Mouse (Mus musculus) lung, embryonic 15.5 days (tissue): ENCODE results near the gene Gpr161. TPM values are rescaled to one million over a fixed set of nuclear protein-coding genes. Genes with fewer than 3 reads are reported as not detected.
"Not testable (repeated sequence)": the region's sequence is repeated elsewhere in the genome, so short reads cannot be mapped to it uniquely, and the experiment has no call there.

ENCODE experiments used
- ATAC-seq: fragments of 200-750 bp; cut with Nextera tagmentation; 2 replicates; pipeline ENCODE4 v1.8.0; 2017; ENCODE audit warnings: moderate number of reproducible peaks, borderline replicate concordance; ENCODE audit not compliant: low FRiP score, low TSS enrichment; ENCODE audit errors: extremely low read depth
- H3K27ac ChIP-seq: fragments of 300-500 bp; sonication (generic); 2 replicates; pipeline ENCODE4 v1.5.1; 2015; ENCODE audit warnings: moderate library complexity, mild to moderate bottlenecking, inconsistent platforms
- H3K27me3 ChIP-seq: fragments of 300-500 bp; sonication (generic); 2 replicates; pipeline ENCODE4 v1.6.1; 2015; ENCODE audit warnings: inconsistent platforms
- H3K36me3 ChIP-seq: fragments of 300-500 bp; sonication (generic); 2 replicates; pipeline ENCODE4 v1.6.1; 2015; ENCODE audit warnings: inconsistent platforms
- H3K4me1 ChIP-seq: fragments of 300-500 bp; sonication (generic); 2 replicates; pipeline ENCODE4 v1.6.1; 2015; ENCODE audit warnings: inconsistent platforms
- H3K4me2 ChIP-seq: fragments of 300-500 bp; sonication (generic); 2 replicates; pipeline ENCODE4 v1.6.1; 2015; ENCODE audit warnings: inconsistent platforms, mild to moderate bottlenecking, moderate library complexity
- H3K4me3 ChIP-seq: fragments of 300-500 bp; sonication (generic); 2 replicates; pipeline ENCODE4 v1.5.1; 2015; ENCODE audit warnings: mild to moderate bottlenecking, inconsistent platforms
- H3K9ac ChIP-seq: fragments of 300-500 bp; sonication (generic); 2 replicates; pipeline ENCODE4 v1.6.1; 2015; ENCODE audit warnings: inconsistent platforms
- H3K9me3 ChIP-seq: fragments of 300-500 bp; sonication (generic); 2 replicates; pipeline ENCODE4 v1.6.1; 2016; ENCODE audit warnings: inconsistent platforms
- WGBS: fragments of 180-500 bp; shearing (Covaris S2); methylation state at CpG from one replicate; pipeline ENCODE4 v1.1.7; 2015; 5-methylcytosine and 5-hydroxymethylcytosine counted together
- polyA plus RNA-seq: library from polyadenylated mRNA; unstranded; fragments of >200 nt; fragmentation: Nextera tagmentation; extraction: Ambion mirVana; gene quantifications from 2 replicates; pipeline ENCODE4 v1.2.1, GENCODE M21; 2015

Gene Gpr161
- polyA plus RNA-seq, 1 experiment from 2014 or later: 0.84 TPM

- Histone ChIP-seq H3K9me3 (no peaks in the 10 kb centered on the region), H3K27me3 (no peaks in the 10 kb centered on the region), H3K27ac (peak overlapping the region; percentile 73), H3K9ac (no peak overlapping the region), H3K4me1 (peaks cover 8% of the 10 kb centered on the region; the same call in 1 of the 2 replicates), H3K36me3 (no peaks in the 10 kb centered on the region), H3K4me3 (no peak overlapping the region), H3K4me2 (no peak overlapping the region)
- ATAC-seq: peak; percentile 64; the same call in 1 of the 2 replicates
- 35% methylated on average over 10 of the region's 10 CpGs for WGBS
Measured at GRCm38 (mm10) chr1:165320141-165320934, 24.7 kb downstream of the Gpr161 start.

GRCm38 (mm10) chr1:165321393-165321861 is 25.8 kb downstream of the Gpr161 start:
- Histone ChIP-seq H3K36me3 (no peaks in the 10 kb centered on the region), H3K9ac (no peak overlapping the region), H3K4me2 (no peak overlapping the region), H3K9me3 (no peaks in the 10 kb centered on the region), H3K4me3 (no peak overlapping the region), H3K4me1 (peaks cover 8% of the 10 kb centered on the region; the same call in 1 of the 2 replicates), H3K27me3 (no peaks in the 10 kb centered on the region), H3K27ac (peak overlapping the region; percentile 73)
- 68% methylated on average over 13 of the region's 13 CpGs for WGBS
- ATAC-seq: peak; percentile 66; the same call in 1 of the 2 replicates

DNA sequence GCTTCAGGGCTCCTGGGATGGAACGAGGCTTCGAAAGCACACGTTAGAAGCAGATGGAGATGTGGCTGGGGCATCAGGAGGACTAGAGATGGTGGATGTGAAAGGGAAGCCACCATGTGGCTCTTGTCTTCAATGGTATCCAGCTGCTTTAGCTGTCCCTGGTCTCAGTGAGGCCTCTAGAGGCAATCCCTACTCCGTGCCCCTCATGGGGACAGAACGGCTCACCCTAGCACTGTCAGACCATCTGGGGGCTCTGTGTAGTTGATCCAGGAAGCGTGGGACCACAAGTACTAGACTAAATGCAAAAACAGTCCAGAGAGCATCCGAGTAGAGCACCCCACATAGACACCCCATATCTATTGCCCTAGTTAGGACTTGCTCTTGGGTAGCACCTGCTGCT is 26.3 kb downstream of the Gpr161 start:
- Histone ChIP-seq H3K9ac (no peak overlapping the region), H3K4me1 (peaks cover 8% of the 10 kb centered on the region; the same call in 1 of the 2 replicates), H3K27me3 (no peaks in the 10 kb centered on the region), H3K4me3 (no peak overlapping the region), H3K36me3 (no peaks in the 10 kb centered on the region), H3K27ac (peak overlapping the region; percentile 73), H3K4me2 (no peak overlapping the region), H3K9me3 (no peaks in the 10 kb centered on the region)
- peak; percentile 15; the same call in 1 of the 2 replicates for ATAC-seq
- WGBS: 75% methylated on average over 7 of the region's 7 CpGs

DNA sequence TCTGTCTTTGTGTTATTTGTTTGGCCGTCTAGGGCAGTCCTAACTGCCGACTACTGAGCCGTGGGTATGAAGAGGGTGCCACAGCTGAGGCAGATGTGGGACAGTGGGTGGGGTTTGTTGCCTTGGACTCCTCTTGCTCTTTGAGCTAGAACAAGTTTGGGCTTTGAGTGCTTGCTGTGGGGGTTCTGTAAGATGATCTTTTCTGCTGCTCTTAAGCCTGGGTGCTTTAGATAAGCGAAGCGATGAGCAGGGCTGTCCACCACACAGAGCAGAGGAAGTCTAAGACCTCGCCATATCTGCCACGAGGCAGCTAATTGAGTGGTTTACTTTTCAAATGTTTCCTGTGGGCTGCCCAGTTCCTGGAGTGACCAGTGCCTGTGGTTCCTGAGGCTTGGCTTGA is 27.3 kb downstream of the Gpr161 start:
- Histone ChIP-seq H3K27me3 (no peaks in the 10 kb centered on the region), H3K36me3 (no peaks in the 10 kb centered on the region), H3K4me2 (no peak overlapping the region), H3K4me1 (peaks cover 8% of the 10 kb centered on the region; the same call in 1 of the 2 replicates), H3K27ac (no peak overlapping the region), H3K9me3 (no peaks in the 10 kb centered on the region), H3K9ac (no peak overlapping the region), H3K4me3 (no peak overlapping the region)
- 45% methylated on average over 7 of the region's 7 CpGs for WGBS
- ATAC-seq: no peak

DNA sequence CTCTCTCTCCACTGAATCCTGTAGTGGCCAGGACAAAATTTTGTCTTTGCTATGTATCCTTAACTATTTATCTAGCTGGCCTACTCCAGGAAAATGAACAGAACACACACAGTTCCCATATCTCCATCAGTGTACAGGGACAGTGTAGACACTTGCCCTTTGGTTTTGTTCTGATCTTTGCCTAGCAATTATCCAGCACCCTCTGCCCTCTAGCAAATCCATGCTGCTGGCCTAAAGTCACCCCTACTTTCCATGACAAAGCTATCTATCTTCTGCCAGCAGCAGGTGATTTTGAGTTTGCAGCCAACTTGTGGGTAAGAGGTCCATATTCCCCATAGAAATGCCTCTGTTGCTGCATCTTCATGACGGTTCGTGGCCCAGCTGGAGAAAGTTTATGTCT is 31.8 kb downstream of the Gpr161 start:
- ATAC-seq: no peak
- Histone ChIP-seq H3K27me3 (no peaks in the 10 kb centered on the region), H3K4me2 (no peak overlapping the region), H3K4me1 (no peaks in the 10 kb centered on the region), H3K36me3 (0 out of 2 replicates have a peak, but pooled peaks cover 2% of the 10 kb centered on the region), H3K4me3 (no peak overlapping the region), H3K27ac (no peak overlapping the region), H3K9ac (no peak overlapping the region), H3K9me3 (no peaks in the 10 kb centered on the region)
- 64% methylated on average over 2 of the region's 2 CpGs for WGBS

DNA sequence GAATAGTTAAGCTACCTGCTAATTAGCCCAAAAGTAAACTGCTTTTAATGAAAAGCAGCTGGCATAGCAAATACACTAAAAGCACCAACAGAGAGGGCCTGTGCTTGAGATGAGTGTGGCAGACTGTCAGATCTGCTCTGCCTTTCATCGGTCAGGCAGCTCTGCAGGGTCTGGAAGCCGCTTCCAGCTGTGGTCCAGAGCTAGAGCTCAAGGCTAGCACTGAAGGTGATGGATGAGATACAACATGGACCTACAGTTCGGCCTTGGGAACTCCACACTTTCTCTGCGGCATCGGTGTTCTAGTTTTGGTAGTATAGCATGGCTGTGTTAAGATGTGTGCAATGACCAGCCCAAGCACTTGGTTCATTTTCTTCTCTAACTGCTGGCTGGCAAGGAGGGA is 32.2 kb downstream of the Gpr161 start:
- Histone ChIP-seq H3K27ac (no peak overlapping the region), H3K36me3 (0 out of 2 replicates have a peak, but pooled peaks cover 2% of the 10 kb centered on the region), H3K27me3 (no peaks in the 10 kb centered on the region), H3K9me3 (no peaks in the 10 kb centered on the region), H3K4me3 (no peak overlapping the region), H3K9ac (no peak overlapping the region), H3K4me1 (no peaks in the 10 kb centered on the region), H3K4me2 (no peak overlapping the region)
- WGBS: 53% methylated on average over 5 of the region's 5 CpGs
- no peak for ATAC-seq

GRCm38 (mm10) chr1:165328384-165329289 is 33.0 kb downstream of the Gpr161 start:
- not testable (repeated sequence) for H3K27me3 ChIP-seq, H3K9ac ChIP-seq, H3K4me2 ChIP-seq, ATAC-seq, H3K4me3 ChIP-seq, H3K9me3 ChIP-seq, H3K27ac ChIP-seq, H3K4me1 ChIP-seq, H3K36me3 ChIP-seq
- WGBS: 85% methylated on average over 17 of the region's 17 CpGs

DNA sequence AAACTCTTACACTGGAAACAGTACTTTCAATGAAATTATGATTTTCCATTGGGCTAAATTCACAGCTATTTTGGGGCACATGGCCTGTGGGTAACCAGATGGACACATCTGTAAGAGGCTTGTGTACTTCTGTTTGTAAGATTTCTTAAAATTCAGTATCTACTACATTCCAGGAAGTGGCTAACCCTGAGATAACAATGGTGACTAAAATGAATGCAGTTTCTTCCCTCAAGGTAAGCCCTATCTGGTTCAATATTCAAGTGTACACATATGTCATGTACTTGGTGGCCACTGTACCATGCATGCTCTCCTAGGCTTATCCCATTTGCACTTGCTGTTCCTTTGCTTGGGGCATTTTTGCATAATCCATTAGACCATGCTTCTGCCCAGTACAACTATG is 35.3 kb downstream of the Gpr161 start:
- Histone ChIP-seq H3K4me2 (no peak overlapping the region), H3K4me3 (no peak overlapping the region), H3K27me3 (no peaks in the 10 kb centered on the region), H3K27ac (no peak overlapping the region), H3K9ac (no peak overlapping the region), H3K9me3 (no peaks in the 10 kb centered on the region), H3K36me3 (0 out of 2 replicates have a peak, but pooled peaks cover 2% of the 10 kb centered on the region), H3K4me1 (no peaks in the 10 kb centered on the region)
- no peak for ATAC-seq

DNA sequence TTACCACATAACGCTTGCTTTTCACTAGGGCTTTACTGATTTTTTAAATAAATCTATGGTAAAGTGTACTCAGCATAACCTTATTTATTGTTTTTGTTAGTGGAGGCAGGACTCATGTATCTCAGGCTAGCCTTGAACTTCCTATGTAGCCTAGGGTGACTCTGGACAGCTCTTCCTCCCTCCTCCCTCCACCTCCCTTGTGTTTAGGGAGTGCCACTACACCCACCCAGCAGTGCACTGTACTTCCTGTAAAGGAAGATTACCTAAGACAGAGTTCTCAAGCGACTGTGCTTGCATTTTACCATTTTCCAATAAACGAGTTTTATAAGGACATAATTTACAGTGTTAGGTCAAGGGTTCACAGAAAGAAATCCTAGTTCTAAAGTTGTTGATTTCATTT is 37.2 kb downstream of the Gpr161 start:
- WGBS: 77% methylated on average over 3 of the region's 3 CpGs
- no peak overlapping the region for H3K4me3 ChIP-seq
- H3K9ac ChIP-seq: no peak overlapping the region
- no peaks in the 10 kb centered on the region for H3K4me1 ChIP-seq
- ATAC-seq: no peak
- H3K9me3 ChIP-seq: no peaks in the 10 kb centered on the region
- H3K4me2 ChIP-seq: no peak overlapping the region
- H3K36me3 ChIP-seq: 0 out of 2 replicates have a peak, but pooled peaks cover 2% of the 10 kb centered on the region
- H3K27ac ChIP-seq: no peak overlapping the region
- no peaks in the 10 kb centered on the region for H3K27me3 ChIP-seq

DNA sequence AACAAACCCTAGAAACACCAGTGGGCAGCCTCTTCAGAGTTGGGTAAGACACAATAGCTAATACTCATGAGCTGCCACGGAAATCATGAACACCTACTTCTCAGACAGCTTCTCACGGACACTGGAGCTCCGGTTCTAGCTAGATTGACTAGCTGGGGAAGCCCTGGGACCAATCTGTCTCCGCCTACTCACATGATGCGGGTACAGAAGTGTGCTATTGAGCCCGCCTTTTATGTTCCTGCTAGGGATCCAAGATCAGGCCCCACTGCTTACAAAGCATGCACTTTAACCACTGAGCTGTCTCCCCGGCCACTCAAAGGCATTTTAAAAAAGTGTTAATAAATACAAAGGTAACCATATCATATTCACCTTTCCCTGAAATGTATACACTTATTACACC is 46.5 kb downstream of the Gpr161 start:
- H3K4me3 ChIP-seq: no peak overlapping the region
- no peak overlapping the region for H3K9ac ChIP-seq
- H3K4me1 ChIP-seq: no peaks in the 10 kb centered on the region
- WGBS: 48% methylated on average over 7 of the region's 7 CpGs
- no peak for ATAC-seq
- H3K36me3 ChIP-seq: no peaks in the 10 kb centered on the region
- H3K9me3 ChIP-seq: no peaks in the 10 kb centered on the region
- H3K4me2 ChIP-seq: no peak overlapping the region
- H3K27me3 ChIP-seq: no peaks in the 10 kb centered on the region
- no peak overlapping the region for H3K27ac ChIP-seq

- H3K9me3 ChIP-seq: no peaks in the 10 kb centered on the region
- no peaks in the 10 kb centered on the region for H3K36me3 ChIP-seq
- no peak overlapping the region for H3K27ac ChIP-seq
- no peak for ATAC-seq
- H3K4me3 ChIP-seq: no peak overlapping the region
- H3K27me3 ChIP-seq: no peaks in the 10 kb centered on the region
- no peaks in the 10 kb centered on the region for H3K4me1 ChIP-seq
- H3K4me2 ChIP-seq: no peak overlapping the region
- H3K9ac ChIP-seq: no peak overlapping the region
- 73% methylated on average over 4 of the region's 4 CpGs for WGBS
Measured at GRCm38 (mm10) chr1:165344453-165344852, 48.9 kb downstream of the Gpr161 start.

GRCm38 (mm10) chr1:165348627-165349026 is 53.0 kb downstream of the Gpr161 start:
- Histone ChIP-seq H3K27me3 (no peaks in the 10 kb centered on the region), H3K4me3 (no peak overlapping the region), H3K36me3 (0 out of 2 replicates have a peak, but pooled peaks cover 7% of the 10 kb centered on the region), H3K9me3 (no peaks in the 10 kb centered on the region), H3K4me2 (no peak overlapping the region), H3K4me1 (no peaks in the 10 kb centered on the region), H3K9ac (no peak overlapping the region), H3K27ac (no peak overlapping the region)
- no peak for ATAC-seq
